Mouse (Mus musculus) limb, embryonic 14.5 days (tissue): ENCODE results near the gene Krt24. TPM values are rescaled to one million over a fixed set of nuclear protein-coding genes. Genes with fewer than 3 reads are reported as not detected.

Experiments used
- ATAC-seq: fragments of 200-750 bp; cut with Nextera tagmentation; 2 replicates; pipeline ENCODE4 v1.8.0; 2017; ENCODE audit warnings: low read depth, moderate number of reproducible peaks, moderate TSS enrichment; ENCODE audit not compliant: low FRiP score
- DNase-seq: peaks from one replicate; pipeline ENCODE4 v3.0.0-alpha.2; 2015; ENCODE audit warnings: low spot score
- H3K27ac ChIP-seq: fragments of 300-500 bp; sonication (generic); replicated peaks from 2 replicates; pipeline ENCODE4 v1.5.1; 2014; ENCODE audit warnings: low read depth, mild to moderate bottlenecking, low read length, moderate library complexity, mixed read lengths
- H3K27me3 ChIP-seq: fragments of 300-500 bp; sonication (generic); 2 replicates; pipeline ENCODE4 v1.6.1; 2014; ENCODE audit warnings: low read length, mixed read lengths; ENCODE audit not compliant: control insufficient read depth, insufficient read depth
- H3K36me3 ChIP-seq: fragments of 300-500 bp; sonication (generic); 2 replicates; pipeline ENCODE4 v1.6.1; 2014; ENCODE audit warnings: mild to moderate bottlenecking, low read length, moderate library complexity, mixed read lengths; ENCODE audit not compliant: control insufficient read depth, insufficient read depth
- H3K4me1 ChIP-seq: fragments of 300-500 bp; sonication (generic); 2 replicates; pipeline ENCODE4 v1.6.1; 2014; ENCODE audit warnings: antibody characterized with exemption, low read length, mixed read lengths; ENCODE audit not compliant: control insufficient read depth, insufficient read depth
- H3K4me2 ChIP-seq: fragments of 300-500 bp; sonication (generic); replicated peaks from 2 replicates; pipeline ENCODE4 v1.6.1; 2014; ENCODE audit warnings: low read depth, mild to moderate bottlenecking, low read length, moderate library complexity; ENCODE audit not compliant: severe bottlenecking
- H3K4me3 ChIP-seq: fragments of 300-500 bp; sonication (generic); replicated peaks from 2 replicates; pipeline ENCODE4 v1.5.1; 2014; ENCODE audit warnings: low read length
- H3K9ac ChIP-seq: fragments of 300-500 bp; sonication (generic); 2 replicates; pipeline ENCODE4 v1.6.1; 2014; ENCODE audit warnings: mild to moderate bottlenecking, low read depth, low read length, moderate library complexity; ENCODE audit not compliant: severe bottlenecking
- H3K9me3 ChIP-seq: fragments of 300-500 bp; sonication (generic); 2 replicates; pipeline ENCODE4 v1.6.1; 2016; ENCODE audit warnings: low read length; ENCODE audit not compliant: control insufficient read depth
- POLR2A ChIP-seq: fragments of 200-500 bp; IDR thresholded peaks from 2 replicates; pipeline ENCODE4 v1.8.0; 2012; ENCODE audit warnings: inconsistent platforms, mild to moderate bottlenecking, moderate library complexity, borderline replicate concordance; ENCODE audit not compliant: insufficient read depth, insufficient read length; ENCODE audit errors: extremely low read depth
- WGBS: fragments of 180-500 bp; shearing (Covaris S2); extraction: QIAGEN DNeasy Blood & Tissue Kit; methylation state at CpG from one replicate; pipeline ENCODE4 v1.1.7; 2014; 5-methylcytosine and 5-hydroxymethylcytosine counted together
- polyA plus RNA-seq, 2 experiments: library from polyadenylated mRNA; depleted of rRNA in 1 of 2; stranded (reverse) in 1 of 2; unstranded in 1 of 2; fragments of >200 nt; fragmentation: Nextera tagmentation in 1 of 2; extraction: Ambion mirVana in 1 of 2; gene quantifications; 2 replicates each; pipeline versions ENCODE4 v1.2.1 to v1.2.3; 2012 to 2014

Krt24 gene
- polyA plus RNA-seq, 2 experiments: 0.44 TPM; not detected in 1

DNA sequence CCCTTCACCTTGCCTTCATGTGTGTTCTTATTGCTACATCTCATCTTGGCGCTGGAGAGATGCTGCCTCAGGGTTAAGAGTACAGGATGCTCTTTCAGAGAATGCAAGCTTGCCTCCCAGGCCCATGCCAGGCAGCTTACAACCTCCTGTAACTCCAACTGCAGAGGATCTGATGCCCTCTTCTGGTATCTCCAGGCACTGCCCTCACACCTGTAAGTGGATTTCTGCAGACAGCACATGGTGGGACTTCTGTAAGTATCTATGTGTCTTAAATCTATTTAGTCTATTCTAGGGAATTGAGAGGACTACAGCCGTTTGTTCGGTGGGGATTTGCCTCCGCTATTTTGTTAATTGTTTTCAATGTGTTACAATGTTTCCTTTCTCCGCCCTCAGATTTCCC lies 7.8 kb upstream of the Krt24 start:
- Histone ChIP-seq H3K27ac (no peak overlapping the region), H3K27me3 (no peaks in the 10 kb centered on the region), H3K4me2 (no peak overlapping the region), H3K4me1 (no peaks in the 10 kb centered on the region), H3K36me3 (no peaks in the 10 kb centered on the region), H3K9ac (no peak overlapping the region), H3K9me3 (no peaks in the 10 kb centered on the region), H3K4me3 (no peak overlapping the region)
- DNase-seq: peak; percentile 26
- 63% methylated on average over 5 of the region's 5 CpGs for WGBS
- TF ChIP-seq POLR2A: no peak
- ATAC-seq: no peak

- Histone ChIP-seq H3K9me3 (no peaks in the 10 kb centered on the region), H3K4me1 (peaks cover 3% of the 10 kb centered on the region; the same call in 1 of the 2 replicates), H3K4me2 (no peak overlapping the region), H3K9ac (no peak overlapping the region), H3K36me3 (no peaks in the 10 kb centered on the region), H3K27me3 (no peaks in the 10 kb centered on the region), H3K27ac (no peak overlapping the region), H3K4me3 (no peak overlapping the region)
- WGBS: 77% methylated on average over 5 of the region's 5 CpGs
- no peak for ATAC-seq
- TF ChIP-seq POLR2A: no peak
- DNase-seq: no peak
Measured at GRCm38 (mm10) chr11:99284011-99284410, 1.1 kb downstream of the Krt24 start.

DNA sequence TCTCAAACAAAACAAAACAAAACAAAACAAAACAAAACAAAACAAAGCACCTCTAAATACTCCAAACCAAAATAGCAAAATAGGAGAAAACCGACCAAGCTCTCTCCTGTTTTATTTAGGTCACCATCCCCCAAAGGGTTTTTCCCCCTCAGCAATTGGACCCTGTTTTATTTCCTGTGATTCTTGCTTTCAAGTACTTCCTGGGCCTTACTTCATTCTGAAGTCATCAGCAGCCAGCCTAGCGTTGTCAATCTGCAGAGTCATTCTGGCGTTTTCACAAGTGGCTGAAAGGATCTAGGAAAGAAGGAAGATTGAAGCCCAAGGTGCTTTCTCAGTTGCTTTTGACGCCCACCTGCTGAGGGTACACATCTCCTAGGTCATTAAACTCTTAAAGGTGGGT lies 1.7 kb downstream of the Krt24 start:
- DNase-seq (no peak), ATAC-seq (no peak)
- Histone ChIP-seq H3K27ac (no peak overlapping the region), H3K9me3 (no peaks in the 10 kb centered on the region), H3K4me2 (no peak overlapping the region), H3K4me3 (no peak overlapping the region), H3K36me3 (no peaks in the 10 kb centered on the region), H3K27me3 (no peaks in the 10 kb centered on the region), H3K4me1 (peaks cover 3% of the 10 kb centered on the region; the same call in 1 of the 2 replicates), H3K9ac (no peak overlapping the region)
- no peak for TF ChIP-seq POLR2A
- 44% methylated on average over 4 of the region's 4 CpGs for WGBS

DNA sequence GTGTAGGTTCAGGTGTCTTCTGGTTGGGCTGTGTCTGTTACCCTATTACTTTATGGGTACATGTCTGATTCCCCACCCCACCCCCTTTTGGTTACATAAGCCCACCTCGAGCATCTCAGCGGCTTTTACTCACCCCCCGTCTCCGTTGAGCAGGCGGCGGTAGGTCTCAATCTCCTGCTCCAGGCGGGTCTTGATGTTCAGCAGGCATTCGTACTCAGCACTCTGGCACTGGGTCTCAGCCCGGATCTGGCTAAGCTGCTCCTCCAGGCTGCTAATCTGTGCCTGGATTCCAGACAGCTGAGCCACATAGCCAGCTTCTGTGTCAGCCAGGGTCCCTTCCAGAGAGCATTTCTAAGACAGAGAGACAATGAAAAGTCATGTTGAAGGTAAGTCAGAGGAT lies 3.9 kb downstream of the Krt24 start:
- H3K27me3 ChIP-seq: no peaks in the 10 kb centered on the region
- H3K27ac ChIP-seq: no peak overlapping the region
- no peaks in the 10 kb centered on the region for H3K9me3 ChIP-seq
- H3K36me3 ChIP-seq: no peaks in the 10 kb centered on the region
- H3K4me3 ChIP-seq: no peak overlapping the region
- H3K4me1 ChIP-seq: peaks cover 9% of the 10 kb centered on the region
- ATAC-seq: no peak
- H3K4me2 ChIP-seq: no peak overlapping the region
- WGBS: 68% methylated on average over 9 of the region's 9 CpGs
- TF ChIP-seq POLR2A: no peak
- DNase-seq: no peak
- H3K9ac ChIP-seq: no peak overlapping the region

GRCm38 (mm10) chr11:99279986-99280385 lies 5.1 kb downstream of the Krt24 start:
- Histone ChIP-seq H3K4me3 (no peak overlapping the region), H3K36me3 (no peaks in the 10 kb centered on the region), H3K4me1 (peaks cover 8% of the 10 kb centered on the region), H3K27ac (no peak overlapping the region), H3K9ac (no peak overlapping the region), H3K9me3 (no peaks in the 10 kb centered on the region), H3K4me2 (no peak overlapping the region), H3K27me3 (no peaks in the 10 kb centered on the region)
- no peak for ATAC-seq
- 53% methylated on average over 5 of the region's 5 CpGs for WGBS
- no peak for TF ChIP-seq POLR2A
- DNase-seq: no peak

DNA sequence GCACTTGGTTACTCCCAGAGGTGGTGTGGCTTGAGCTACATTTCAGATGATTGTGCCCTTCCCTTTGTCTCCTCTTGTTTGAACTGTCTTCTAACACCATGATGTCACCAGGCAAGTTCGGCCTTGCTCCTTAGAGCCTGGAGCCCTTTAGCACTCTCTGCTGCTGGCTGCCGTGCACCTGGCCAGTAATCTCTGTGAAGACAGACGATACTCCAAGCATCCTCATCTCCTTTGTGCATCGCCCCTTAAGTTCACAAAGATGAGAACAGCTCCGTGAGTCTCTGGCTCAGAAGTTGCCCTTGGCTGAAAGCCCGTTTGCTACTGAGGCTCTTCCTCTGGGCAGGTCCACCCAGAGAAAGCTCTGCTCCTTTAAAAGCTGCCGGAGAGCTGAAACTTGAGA lies 8.3 kb downstream of the Krt24 start:
- no peaks in the 10 kb centered on the region for H3K9me3 ChIP-seq
- H3K27ac ChIP-seq: no peak overlapping the region
- H3K36me3 ChIP-seq: no peaks in the 10 kb centered on the region
- DNase-seq (peak; percentile 10), ATAC-seq (no peak)
- no peaks in the 10 kb centered on the region for H3K27me3 ChIP-seq
- H3K4me2 ChIP-seq: no peak overlapping the region
- no peak overlapping the region for H3K4me3 ChIP-seq
- peaks cover 5% of the 10 kb centered on the region; the same call in 1 of the 2 replicates for H3K4me1 ChIP-seq
- no peak overlapping the region for H3K9ac ChIP-seq
- 25% methylated on average over 7 of the region's 7 CpGs for WGBS
- no peak for TF ChIP-seq POLR2A
